Mouse (Mus musculus) megakaryocyte, embryonic 14.5 days (primary cell): ENCODE data around the gene Ccnl1.

Source experiments
- FLI1 ChIP-seq: IDR thresholded peaks from 2 replicates; pipeline ENCODE4 v1.6.1; 2012; ENCODE audit warnings: low read length, inconsistent platforms, mixed read lengths
- GATA1 ChIP-seq: IDR thresholded peaks from 3 replicates; pipeline ENCODE4 v1.6.1; 2012; ENCODE audit warnings: mixed read lengths, low read length, inconsistent platforms, borderline replicate concordance

- TF ChIP-seq GATA1 (no peak), FLI1 (no peak)
Measured at GRCm38 (mm10) chr3:65904106-65904505, 53.9 kb downstream of the Ccnl1 start.
